Mouse (Mus musculus) cerebellum, postnatal 4 days (tissue): Measurements from ENCODE around the gene Slc46a1.
A peak's percentile ranks its signal among the peaks of the same experiment; 100 is the strongest.

Experiments
- DNase-seq, 2 experiments: peaks; one replicate each; pipeline ENCODE4 v3.0.0; 2022; ENCODE audit warnings: low spot score in 2 of 2, mixed read lengths in 1 of 2

Gene Slc46a1

DNA sequence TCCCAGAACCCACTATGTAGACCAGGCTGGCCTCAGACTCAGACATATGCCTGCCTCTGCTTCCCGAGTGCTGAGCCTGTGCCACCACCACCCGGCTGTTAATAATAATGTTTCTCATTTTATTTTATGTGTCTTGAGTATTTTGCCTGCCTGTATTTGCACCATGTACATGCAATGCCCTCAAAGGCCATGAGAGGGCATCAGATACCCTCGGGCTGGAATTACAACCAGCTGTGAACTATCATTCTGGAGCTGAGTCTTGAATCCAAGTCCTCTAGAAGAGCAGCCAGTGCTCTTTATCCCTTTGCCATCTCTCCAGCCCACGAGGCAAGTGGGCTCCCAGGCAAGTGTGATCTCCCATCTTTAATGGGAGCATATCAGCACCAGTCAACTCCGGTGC, 10.2 kb upstream of the Slc46a1 start:
- no peak for DNase-seq

DNA sequence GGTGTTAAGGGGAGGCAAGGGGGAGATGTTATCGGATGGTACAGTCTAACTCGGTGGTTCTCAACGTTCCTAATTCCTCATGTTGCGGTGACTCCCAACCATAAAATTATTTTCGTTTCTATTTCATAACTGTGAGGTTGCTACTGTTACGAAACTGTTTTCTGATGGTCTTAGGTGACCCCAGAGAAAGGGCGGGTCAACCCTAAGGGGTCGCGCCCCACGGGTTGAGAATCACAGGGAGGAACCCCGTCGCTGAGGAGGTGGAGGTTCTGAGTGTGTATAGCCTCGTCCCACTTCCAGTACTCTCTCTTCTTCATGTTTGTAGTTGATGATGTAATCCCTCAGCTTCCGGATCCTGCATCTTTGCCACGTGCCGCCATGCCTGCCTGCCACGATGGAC, 6.8 kb upstream of the Slc46a1 start:
- DNase-seq = no peak

DNA sequence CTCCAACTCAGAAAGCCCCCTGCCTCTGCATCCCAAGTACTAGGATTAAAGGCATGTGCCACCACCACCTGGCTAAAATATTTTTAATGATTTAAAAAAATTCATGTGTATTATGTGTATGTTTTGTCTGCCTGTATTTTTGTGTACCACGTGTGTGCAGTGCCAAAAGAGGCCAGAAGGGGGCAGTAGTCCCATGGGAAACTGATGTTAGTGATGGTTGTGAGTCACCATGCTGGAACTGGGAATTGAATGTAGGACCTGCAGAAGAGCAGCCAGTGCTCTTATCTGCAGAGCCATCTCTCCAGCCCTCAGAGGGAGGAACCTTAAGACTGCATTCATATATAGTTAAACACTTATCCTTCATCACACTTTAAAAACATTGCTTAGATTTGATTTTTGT, 3.6 kb upstream of the Slc46a1 start:
- DNase-seq = no peak

DNA sequence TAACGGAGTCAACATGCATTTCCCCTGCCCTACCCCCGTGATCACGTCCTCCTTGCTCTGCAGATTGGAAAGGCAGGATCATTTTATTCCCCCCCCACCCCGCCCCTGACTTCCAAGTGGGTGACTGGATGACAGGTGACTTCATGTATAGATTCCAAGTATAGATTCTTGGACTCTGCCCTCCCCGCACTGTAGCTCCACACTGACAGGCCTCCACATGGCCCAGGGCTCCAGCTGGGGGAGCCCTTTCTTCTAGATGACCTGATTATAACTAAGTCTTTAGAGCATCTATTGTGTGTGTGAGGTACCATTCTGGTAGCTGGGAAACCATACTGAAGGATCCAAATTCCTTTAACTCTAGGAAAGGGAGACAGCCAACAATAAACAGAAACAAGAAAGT, 2.8 kb upstream of the Slc46a1 start:
- no peak for DNase-seq

DNA sequence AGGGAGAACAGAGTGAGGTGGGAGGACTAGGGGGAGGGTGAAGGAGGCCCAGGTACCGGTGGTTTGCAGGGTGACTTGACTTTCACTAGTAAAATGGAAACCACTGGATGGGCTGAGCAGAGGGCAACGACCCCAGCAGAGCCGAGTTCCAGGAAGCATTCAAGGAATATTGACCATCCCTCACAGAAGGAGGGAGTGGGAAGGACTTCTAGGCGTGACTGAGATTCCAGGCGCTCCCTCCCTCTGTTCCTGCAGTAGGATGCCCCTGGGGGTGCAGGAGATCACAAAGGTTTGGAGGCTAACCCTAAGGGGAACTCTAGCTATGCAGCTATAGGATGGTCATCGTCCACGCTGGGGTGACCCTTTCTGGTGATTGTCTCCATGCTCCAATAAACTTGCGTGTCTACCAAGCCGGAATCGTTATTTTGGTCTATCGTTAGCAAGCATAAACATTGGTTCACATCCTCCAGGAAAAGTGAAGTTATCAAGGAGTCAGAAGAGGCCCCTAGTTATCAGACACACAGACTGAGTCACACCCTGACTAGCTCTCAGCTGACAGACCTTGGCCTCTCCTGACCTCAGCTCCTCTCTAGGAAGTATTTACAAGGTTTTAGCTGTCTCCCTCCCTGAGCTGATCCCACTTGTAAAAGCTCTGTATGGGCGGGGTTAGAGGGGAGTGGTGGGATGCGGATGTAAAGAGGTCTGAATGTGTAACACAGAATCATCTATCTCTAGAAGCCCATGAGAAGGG, 2.0 kb upstream of the Slc46a1 start:
- DNase-seq = no peak

DNA sequence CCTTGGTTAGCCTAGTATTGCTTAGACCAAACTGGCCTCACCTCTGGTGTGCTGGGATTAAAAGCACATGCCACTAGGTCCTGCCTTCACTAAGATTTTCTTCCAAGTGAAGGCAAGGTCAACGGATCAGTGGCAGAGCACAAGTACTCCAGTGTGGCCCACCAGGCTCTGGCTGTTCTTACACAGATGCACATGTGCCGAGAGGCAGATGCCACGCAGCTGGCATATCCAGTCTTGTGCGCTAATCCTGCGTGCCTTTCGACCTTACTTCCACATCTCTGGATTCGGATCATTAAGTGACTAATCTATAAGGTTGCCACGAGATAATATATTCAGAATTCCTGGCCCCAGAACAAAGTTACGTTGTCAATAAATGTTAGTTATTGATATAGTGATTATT, 381 bp upstream of the Slc46a1 start:
- no peak for DNase-seq

DNA sequence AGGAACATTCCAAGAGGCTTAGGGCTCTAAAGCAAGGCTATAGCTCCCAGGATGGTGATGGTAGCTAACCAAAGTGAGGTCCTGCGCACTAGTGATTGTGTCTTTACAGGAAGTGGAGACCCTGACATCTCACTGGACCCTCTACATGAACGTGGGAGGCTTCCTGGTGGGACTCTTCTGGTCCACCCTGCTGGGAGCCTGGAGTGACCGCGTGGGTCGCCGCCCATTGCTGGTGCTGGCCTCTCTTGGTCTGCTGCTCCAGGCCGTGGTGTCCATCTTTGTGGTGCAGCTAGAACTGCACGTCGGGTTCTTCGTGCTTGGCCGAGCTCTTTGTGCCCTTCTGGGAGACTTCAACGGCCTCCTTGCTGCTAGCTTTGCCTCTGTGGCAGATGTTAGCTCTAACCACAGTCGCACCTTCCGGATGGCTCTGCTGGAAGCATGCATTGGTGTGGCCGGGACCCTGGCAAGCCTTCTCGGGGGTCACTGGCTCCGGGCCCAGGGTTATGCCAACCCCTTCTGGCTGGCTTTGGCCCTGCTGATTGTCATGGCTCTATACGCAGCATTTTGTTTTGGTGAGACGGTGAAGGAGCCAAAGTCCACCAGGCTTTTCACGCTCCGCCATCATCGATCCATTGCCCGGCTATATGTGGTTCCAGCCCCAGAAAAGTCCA, 880 bp downstream of the Slc46a1 start:
- DNase-seq = peak in 1 of 2 experiments; percentile 24

DNA sequence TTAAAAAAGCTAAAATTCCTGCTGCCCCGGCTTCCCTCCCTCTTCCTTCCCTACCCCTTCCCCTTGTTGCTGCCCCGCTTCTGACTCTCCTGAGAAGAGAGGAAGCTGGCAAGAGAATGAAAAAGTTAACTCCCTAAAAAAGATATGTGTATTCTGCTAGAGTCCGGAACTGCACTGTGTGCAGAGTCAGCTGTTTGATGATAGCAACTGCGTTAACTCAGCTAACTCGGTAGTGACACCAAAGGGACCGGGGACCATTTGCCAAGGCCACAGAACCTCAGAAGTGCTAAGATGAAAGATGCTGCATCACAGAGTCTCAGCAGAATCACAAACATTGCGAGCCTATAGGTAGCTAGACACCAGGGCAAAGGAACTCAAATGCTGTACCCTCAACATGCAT, 2.0 kb downstream of the Slc46a1 start:
- DNase-seq = no peak

DNA sequence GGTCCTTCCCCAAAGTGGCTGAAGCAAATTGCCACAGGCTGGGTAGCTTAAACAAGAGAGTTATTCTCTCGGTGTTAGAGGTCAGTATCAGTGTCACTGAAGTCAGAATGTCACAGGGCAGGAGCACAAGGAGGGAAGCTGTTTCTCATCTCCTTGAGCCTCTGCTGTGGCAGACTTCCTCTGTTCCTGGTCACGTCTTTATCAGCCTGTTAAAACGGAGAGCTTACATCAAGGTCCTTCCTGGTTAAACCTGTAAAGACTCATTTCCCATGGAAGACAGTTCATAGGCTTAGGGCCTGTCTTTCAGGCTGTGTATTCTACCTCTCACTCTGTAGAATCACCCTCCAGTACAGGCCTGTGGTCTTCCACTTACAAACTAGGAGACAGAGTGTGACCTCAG, 2.4 kb downstream of the Slc46a1 start:
- DNase-seq = no peak

DNA sequence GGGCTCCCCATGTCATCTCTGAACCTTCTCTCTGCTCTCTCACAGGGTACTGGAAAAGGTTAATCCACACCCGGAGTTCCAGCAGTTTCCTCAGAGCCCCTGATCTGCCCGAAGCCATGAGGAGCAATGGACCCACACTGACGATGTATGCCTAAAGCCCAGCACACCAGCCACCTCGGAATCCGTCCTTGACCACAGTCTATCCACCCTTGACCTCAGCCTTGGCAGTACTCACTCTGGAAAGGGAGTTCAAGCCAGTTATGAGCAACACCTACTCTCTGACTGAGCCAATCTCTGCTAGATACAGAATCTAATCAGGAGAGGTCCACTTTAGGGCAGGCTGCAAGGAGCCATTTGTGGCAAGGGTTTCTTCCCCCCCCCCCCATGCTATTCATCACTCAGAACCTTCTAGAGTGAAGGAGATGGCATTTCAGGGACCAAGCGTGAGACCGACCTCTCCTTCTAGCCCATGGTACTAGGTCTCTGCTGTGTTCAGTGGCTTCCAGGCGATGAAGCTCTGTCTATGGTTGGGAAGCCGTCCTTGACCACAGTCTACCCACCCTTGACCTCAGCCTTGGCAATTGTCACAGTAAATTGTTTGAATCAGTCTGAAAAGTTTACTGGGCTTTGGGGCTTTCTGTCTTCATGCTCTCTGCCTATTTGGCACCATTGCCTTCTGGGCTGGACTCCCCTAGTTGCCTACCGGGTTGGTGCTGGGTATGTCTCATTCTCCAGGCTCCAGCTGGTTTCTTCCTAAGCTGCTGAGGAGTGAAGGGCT, 6.0 kb downstream of the Slc46a1 start:
- no peak for DNase-seq

DNA sequence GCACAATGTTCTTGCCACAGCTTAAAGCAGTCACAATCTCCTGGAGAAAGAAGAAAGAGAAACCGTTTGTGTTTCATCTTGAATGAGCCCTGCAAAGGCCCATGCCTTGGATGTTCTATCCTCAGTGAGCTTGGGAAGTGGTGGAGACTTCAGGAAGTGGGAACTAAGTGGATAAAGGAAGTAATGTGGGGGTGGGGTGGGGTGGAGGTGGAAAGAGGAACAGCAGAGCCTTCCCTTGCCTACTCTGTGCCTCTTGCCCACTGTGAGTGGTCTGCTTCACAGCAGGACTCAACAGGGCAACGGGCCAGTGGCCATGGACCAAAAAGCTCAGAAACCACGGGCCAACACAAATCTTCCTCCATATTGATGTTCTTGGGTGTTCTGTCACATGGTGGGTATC, 9.8 kb downstream of the Slc46a1 start:
- no peak for DNase-seq

DNA sequence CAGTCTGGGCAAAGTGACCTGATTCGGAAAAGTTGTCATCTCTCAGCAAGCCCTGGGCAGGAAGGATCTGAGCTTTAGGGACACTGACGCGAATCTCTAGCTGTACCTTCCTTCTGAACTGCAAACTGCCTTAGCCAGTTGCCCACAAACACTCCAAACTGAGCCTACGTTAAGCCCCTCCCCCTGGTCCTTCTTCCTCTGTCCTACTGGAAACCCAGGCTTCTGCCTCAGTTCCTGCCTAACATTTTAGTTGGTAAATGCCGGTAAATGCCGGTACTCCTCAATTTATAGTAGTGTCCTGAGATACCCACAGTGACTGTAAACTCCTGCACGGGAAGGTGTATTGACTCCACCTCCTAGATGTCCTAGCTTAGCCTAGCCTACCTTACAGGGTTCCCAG, 18.1 kb downstream of the Slc46a1 start:
- no peak for DNase-seq

DNA sequence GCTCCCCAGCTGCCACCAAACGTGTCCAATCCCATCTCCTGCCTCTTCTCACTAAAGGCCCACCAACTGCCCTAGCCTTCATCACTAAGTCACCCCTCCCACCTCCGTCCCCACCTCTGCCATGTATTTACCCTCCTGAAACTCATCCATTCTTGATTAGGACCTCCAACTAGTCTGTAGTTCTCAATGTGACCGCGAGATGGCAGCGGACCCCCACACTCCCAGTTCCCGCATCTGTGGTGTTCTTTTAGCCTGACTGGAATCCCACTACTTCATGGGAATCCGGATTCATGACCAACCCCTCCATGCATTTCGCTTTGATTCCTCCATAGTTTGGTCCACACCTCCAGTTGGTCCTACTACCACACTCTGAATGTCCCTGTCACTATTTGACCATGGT, 22.7 kb downstream of the Slc46a1 start:
- peak; percentile 74 to 85 for DNase-seq

DNA sequence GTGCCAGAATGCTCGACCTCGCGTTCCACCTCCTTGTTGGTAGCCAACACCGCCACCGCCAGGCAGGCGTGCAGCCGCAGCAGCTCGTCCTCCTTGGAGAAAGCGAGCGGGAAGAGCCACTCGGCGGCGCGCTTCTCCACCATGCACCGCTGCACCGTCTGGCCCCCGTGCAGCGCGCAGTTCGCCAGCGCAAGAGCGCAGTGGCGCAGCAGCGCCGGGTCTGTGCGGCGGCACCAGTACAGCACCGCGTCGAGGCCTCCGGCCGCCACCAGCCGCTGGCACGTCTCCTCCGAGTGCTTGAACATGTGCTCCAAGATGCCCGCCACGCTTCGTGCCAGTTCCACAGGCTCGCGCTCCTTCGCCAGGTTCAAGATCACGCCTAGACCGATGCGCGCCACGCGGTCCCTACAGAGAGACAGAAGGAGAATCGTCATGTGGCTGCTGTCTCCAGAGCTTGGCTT, 25.3 kb downstream of the Slc46a1 start:
- DNase-seq = peak in 1 of 2 experiments; percentile 67

DNA sequence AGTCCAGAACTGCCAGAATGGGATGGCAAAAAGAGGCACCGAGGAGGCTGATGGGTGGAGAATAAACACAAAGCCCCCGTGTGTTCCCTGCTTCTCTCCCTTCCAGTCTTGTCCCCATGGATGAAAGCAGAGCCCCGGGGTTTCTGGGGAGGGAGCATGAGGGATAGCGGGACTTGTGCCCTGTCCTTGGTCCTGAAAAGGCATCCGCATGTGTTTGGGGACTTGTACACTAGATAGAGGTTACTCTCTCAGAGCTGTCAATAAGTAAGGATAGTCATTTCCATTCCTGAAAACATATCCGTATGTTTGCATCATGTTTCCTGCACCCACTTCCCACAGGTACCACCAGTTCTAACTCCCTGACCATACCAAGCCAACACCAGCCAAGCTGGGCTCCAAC, 30.4 kb downstream of the Slc46a1 start:
- no peak for DNase-seq

DNA sequence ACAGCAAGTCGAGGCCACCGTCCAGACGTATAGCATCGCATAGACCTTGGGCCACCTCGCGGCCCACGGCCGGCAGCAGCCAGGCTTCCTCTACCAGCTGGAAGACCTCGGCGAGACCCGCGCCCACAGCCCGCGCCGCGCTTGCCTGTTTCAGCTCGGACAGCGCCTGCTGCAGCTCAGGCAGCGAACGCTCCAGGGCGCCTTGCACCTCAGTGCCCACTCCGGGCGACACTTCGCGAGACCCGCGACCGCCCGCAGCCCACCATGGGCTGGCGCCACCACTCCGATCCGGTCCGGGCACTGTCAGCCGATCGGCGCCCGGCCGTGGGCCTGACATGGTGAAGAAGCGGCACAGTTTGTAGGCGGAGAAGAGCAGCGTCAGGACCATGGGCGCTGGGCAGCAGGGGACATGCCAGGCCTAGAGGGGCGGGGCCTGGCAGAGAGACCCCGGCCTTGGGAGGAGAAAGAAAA, 31.6 kb downstream of the Slc46a1 start:
- peak in 1 of 2 experiments; percentile 67 for DNase-seq

DNA sequence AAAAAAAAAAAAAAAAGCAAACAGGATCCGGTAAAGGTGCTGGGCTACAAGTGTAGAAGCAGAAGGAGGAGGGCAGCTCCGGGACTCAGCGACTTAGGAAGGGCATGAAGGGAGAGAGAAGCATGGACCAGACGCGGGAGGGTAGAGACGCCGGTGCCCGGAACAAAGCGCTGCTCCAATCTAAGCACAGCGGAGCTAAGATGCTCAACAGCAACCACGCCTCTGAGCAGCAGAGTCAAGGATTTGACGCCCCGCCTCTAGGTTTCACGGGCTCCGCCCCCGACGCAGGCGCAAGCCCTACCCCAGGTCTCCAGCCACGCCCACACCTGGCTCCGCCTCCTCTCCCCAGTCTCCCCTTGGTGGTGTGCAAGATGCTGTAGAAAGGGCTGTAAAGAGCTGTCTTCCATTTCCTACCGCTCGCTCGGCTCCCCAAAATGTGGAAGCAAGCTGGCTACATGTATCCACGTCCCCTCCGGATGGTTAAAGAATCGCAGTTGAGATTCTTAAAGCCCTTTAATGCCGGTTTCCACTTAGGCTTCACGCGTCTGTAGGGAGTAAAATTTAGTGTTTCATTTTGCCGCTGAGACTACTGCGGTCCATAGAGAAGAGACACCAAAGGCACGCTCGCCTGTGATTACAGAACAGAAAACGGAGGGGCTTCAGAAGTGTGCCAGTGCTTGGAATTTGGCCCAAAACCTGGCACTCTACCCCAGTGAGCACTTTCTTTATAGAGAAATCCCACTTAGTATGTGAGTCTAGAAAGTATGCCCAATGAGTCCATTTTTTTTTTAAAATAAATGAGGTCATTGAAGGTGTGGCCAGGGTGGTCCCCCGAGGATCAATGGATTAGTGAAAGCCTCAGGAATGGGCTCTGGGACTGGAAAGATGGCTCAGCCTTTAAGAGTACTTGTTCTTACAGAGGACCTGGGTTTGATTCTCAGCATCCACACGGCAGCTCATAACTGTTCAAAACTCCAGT, 32.3 kb downstream of the Slc46a1 start, which contains the start of gene Sarm1:
Gene Sarm1 (minus strand): TSS at position 211 of the 979 bp plus-strand sequence.
- DNase-seq = peak; percentile 81 to 93

DNA sequence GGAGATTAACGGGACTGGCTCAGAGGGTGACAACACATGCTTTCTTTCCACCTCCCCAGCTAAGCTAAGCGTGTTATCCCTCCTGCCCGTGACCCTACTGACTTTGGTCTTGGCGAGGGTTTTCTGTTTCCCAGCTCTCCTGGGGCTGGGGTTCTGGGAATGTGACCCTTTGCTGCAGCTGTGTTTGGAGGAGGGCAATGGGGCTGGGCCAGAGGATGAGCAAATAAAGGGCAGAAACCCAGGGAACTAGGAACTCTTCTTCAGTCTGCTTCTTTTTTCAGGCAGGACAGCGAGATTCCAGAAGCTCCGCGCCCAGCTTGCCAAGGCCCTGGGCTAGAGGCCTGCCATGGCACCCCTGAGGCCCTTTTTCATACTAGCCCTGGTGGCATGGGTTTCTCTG, 33.5 kb downstream of the Slc46a1 start, which contains the start of gene Vtn:
Gene Vtn (plus strand): TSS at position 88 of the 400 bp plus-strand sequence.
- no peak for DNase-seq

DNA sequence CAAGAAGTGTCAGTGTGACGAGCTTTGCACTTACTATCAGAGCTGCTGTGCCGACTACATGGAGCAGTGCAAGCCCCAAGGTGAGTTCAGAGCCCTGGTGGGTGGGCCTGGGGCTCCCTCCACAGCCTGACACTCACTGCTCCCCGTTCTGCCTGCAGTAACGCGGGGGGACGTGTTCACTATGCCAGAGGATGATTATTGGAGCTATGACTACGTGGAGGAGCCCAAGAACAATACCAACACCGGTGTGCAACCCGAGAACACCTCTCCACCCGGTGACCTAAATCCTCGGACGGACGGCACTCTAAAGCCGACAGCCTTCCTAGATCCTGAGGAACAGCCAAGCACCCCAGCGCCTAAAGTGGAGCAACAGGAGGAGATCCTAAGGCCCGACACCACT, 34.0 kb downstream of the Slc46a1 start:
- no peak for DNase-seq

DNA sequence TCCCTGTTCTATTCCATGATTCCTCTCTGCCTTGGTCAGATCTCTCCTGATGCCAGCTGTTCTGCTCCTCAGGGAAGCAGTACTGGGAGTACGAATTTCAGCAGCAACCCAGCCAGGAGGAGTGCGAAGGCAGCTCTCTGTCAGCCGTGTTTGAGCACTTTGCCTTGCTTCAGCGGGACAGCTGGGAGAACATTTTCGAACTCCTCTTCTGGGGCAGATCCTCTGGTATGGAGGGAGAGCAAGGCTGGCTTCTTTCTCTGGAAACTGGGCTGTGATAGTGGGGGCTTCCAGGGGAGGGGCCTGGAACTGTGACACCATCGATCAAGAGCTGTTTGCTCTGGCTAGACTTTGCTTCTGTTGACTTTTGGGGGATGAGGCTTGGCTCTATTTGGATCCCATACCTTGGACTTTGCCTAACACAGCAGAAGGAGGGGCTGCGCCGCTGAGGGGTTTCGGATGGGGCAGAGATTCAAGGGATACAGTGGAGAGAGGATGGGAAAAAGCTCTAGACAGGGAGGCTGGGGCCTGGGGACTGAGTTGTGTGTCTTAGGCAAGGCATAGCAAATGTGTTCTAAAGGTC, 35.2 kb downstream of the Slc46a1 start:
- DNase-seq = no peak

DNA sequence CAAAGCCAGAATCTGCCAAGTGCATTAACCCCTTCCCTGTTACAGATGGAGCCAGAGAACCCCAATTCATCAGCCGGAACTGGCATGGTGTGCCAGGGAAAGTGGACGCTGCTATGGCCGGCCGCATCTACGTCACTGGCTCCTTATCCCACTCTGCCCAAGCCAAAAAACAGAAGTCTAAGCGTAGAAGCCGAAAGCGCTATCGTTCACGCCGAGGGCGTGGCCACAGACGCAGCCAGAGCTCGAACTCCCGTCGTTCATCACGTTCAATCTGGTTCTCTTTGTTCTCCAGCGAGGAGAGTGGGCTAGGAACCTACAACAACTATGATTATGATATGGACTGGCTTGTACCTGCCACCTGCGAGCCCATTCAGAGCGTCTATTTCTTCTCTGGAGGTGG, 36.0 kb downstream of the Slc46a1 start:
- no peak for DNase-seq
